Mouse (Mus musculus) forebrain, postnatal 0 days (tissue): ENCODE data around the gene Adssl1. TPM values are rescaled to one million over a fixed set of nuclear protein-coding genes. Genes with fewer than 3 reads are reported as not detected.

Experiments used
- ATAC-seq: fragments of 200-750 bp; cut with Nextera tagmentation; 2 replicates; pipeline ENCODE4 v1.8.0; 2017; ENCODE audit warnings: mild to moderate bottlenecking, moderate library complexity
- DNase-seq: peaks from one replicate; pipeline ENCODE4 v3.0.0-alpha.2; 2015
- H3K27ac ChIP-seq: fragments of 300-500 bp; sonication (generic); 2 replicates; pipeline ENCODE4 v1.5.1; 2014; ENCODE audit warnings: low read depth, mild to moderate bottlenecking, antibody characterized with exemption, low read length, moderate library complexity, mixed read lengths
- H3K27me3 ChIP-seq: fragments of 300-500 bp; sonication (generic); 2 replicates; pipeline ENCODE4 v1.6.1; 2014; ENCODE audit warnings: mild to moderate bottlenecking, low read length, mixed read lengths; ENCODE audit not compliant: insufficient read depth
- H3K36me3 ChIP-seq: fragments of 300-500 bp; sonication (generic); 2 replicates; pipeline ENCODE4 v1.6.1; 2014; ENCODE audit warnings: mild to moderate bottlenecking, moderate library complexity; ENCODE audit not compliant: insufficient read depth
- H3K4me1 ChIP-seq: fragments of 300-500 bp; sonication (generic); 2 replicates; pipeline ENCODE4 v1.6.1; 2014; ENCODE audit warnings: antibody characterized with exemption; ENCODE audit not compliant: insufficient read depth
- H3K4me2 ChIP-seq: fragments of 300-500 bp; sonication (generic); 2 replicates; pipeline ENCODE4 v1.6.1; 2014; ENCODE audit warnings: low read depth, mild to moderate bottlenecking, moderate library complexity
- H3K4me3 ChIP-seq: fragments of 300-500 bp; sonication (generic); 2 replicates; pipeline ENCODE4 v1.5.1; 2014; ENCODE audit warnings: low read depth, low read length, mixed read lengths
- H3K9ac ChIP-seq: fragments of 300-500 bp; sonication (generic); 2 replicates; pipeline ENCODE4 v1.6.1; 2014; ENCODE audit warnings: mild to moderate bottlenecking
- H3K9me3 ChIP-seq: fragments of 300-500 bp; sonication (generic); 2 replicates; pipeline ENCODE4 v1.6.1; 2016; ENCODE audit warnings: low read length
- CTCF ChIP-seq: sonication (generic); IDR thresholded peaks from 2 replicates; pipeline ENCODE4 v1.5.1; 2016; ENCODE audit warnings: antibody characterized with exemption, control low read depth, low read depth
- WGBS: fragments of 180-500 bp; shearing (Covaris S2); extraction: QIAGEN DNeasy Blood & Tissue Kit; methylation state at CpG from one replicate; pipeline ENCODE4 v1.1.7; 2014; 5-methylcytosine and 5-hydroxymethylcytosine counted together
- microRNA-seq, 2 experiments: library from miRNA; unstranded; fragments of <30 nt; microRNA quantifications; one replicate each; pipeline ENCODE4; 2016
- polyA plus RNA-seq: library from polyadenylated mRNA; unstranded; fragments of >200 nt; fragmentation: Nextera tagmentation; extraction: Ambion mirVana; gene quantifications from 2 replicates; pipeline ENCODE4 v1.2.1, GENCODE M21; 2015
- total RNA-seq: library from RNA; depleted of rRNA; stranded (reverse); fragments of >200 nt; gene quantifications from 2 replicates; pipeline ENCODE4 v1.2.3, GENCODE M21; 2014; rRNA removed

Gene Adssl1
- total and polyA plus RNA-seq, 2 experiments from 2014 or later, result 1.8 to 4.7 TPM

GRCm38 (mm10) chr12:112688458-112688857 is 68.6 kb downstream of the Adssl1 start:
- Histone ChIP-seq H3K36me3 (no peaks in the 10 kb centered on the region), H3K27ac (no peak overlapping the region), H3K4me1 (peaks cover 7% of the 10 kb centered on the region), H3K4me2 (no peak overlapping the region), H3K9ac (no peak overlapping the region), H3K9me3 (0 out of 2 replicates have a peak, but pooled peaks cover 3% of the 10 kb centered on the region), H3K27me3 (no peaks in the 10 kb centered on the region), H3K4me3 (no peak overlapping the region)
- DNase-seq, result no peak
- ATAC-seq, result no peak
- 84% methylated on average over 15 of the region's 15 CpGs for WGBS
- TF ChIP-seq CTCF, result no peak

Small RNAs within 50 kb of the gene (microRNA-seq; reads per million reads assigned to microRNA genes)
- 0 to 1.3 reads per million in 2 experiments for gene Mir6939

Other genes starting within 250 kb of the Adssl1 start
- gene A530016L24Rik, start 130.6 kb upstream of the Adssl1 start, total RNA-seq, result 0.10 TPM in 1 of 2 replicates, not detected in the other
- gene A530016L24Rik, start 130.6 kb upstream of the Adssl1 start, polyA plus RNA-seq, result not detected in 2 replicates
- 96.1 and 119 TPM in 2 replicates for gene Tmem179, start 103.3 kb upstream of the Adssl1 start, total RNA-seq
- 84.0 and 112 TPM in 2 replicates for gene Tmem179, start 103.3 kb upstream of the Adssl1 start, polyA plus RNA-seq
- 9.8 and 10.8 TPM in 2 replicates for gene Inf2, start 31.3 kb upstream of the Adssl1 start, total RNA-seq
- 1.1 and 1.2 TPM in 2 replicates for gene Inf2, start 31.3 kb upstream of the Adssl1 start, polyA plus RNA-seq
- gene Siva1, start 24.6 kb downstream of the Adssl1 start, total RNA-seq, result 28.0 and 31.4 TPM in 2 replicates
- 50.5 and 61.5 TPM in 2 replicates for gene Siva1, start 24.6 kb downstream of the Adssl1 start, polyA plus RNA-seq
- gene Akt1, start 54.8 kb downstream of the Adssl1 start, total RNA-seq, result 213 and 215 TPM in 2 replicates
- gene Akt1, start 54.8 kb downstream of the Adssl1 start, polyA plus RNA-seq, result 117 TPM in 2 replicates
- 1.0 and 3.5 TPM in 2 replicates for gene Zbtb42, start 58.8 kb downstream of the Adssl1 start, total RNA-seq
- gene Zbtb42, start 58.8 kb downstream of the Adssl1 start, polyA plus RNA-seq, result 0.77 and 1.2 TPM in 2 replicates
- gene Cep170b, start 100.4 kb downstream of the Adssl1 start, total RNA-seq, result 67.0 and 86.7 TPM in 2 replicates
- gene Cep170b, start 100.4 kb downstream of the Adssl1 start, polyA plus RNA-seq, result 22.4 and 31.6 TPM in 2 replicates
- 6.2 and 7.3 TPM in 2 replicates for gene Pld4, start 140.6 kb downstream of the Adssl1 start, total RNA-seq
- gene Pld4, start 140.6 kb downstream of the Adssl1 start, polyA plus RNA-seq, result 8.0 and 8.1 TPM in 2 replicates
- 2.5 and 3.0 TPM in 2 replicates for gene Ahnak2, start 182.6 kb downstream of the Adssl1 start, total RNA-seq
- 0.88 and 1.3 TPM in 2 replicates for gene Ahnak2, start 182.6 kb downstream of the Adssl1 start, polyA plus RNA-seq
- 17.6 and 19.5 TPM in 2 replicates for gene Clba1, start 188.9 kb downstream of the Adssl1 start, total RNA-seq
- gene Clba1, start 188.9 kb downstream of the Adssl1 start, polyA plus RNA-seq, result 23.5 and 26.1 TPM in 2 replicates
- gene Cdca4, start 209.4 kb downstream of the Adssl1 start, total RNA-seq, result 28.8 and 31.3 TPM in 2 replicates
- gene Cdca4, start 209.4 kb downstream of the Adssl1 start, polyA plus RNA-seq, result 29.7 and 33.0 TPM in 2 replicates
- 0.10 TPM in 1 of 2 replicates, not detected in the other for gene Gpr132, start 248.2 kb downstream of the Adssl1 start, total RNA-seq
- not detected in 2 replicates for gene Gpr132, start 248.2 kb downstream of the Adssl1 start, polyA plus RNA-seq